Mouse (Mus musculus): ENCODE measurements around the gene Hsd3b1. TPM values are rescaled to one million over a fixed set of nuclear protein-coding genes. Genes with fewer than 3 reads are reported as not detected.
"Not testable (repeated sequence)": the region's sequence is repeated elsewhere in the genome, so short reads cannot be mapped to it uniquely, and the experiment has no call there.

The Hsd3b1 gene
- polyA plus RNA-seq, 1 experiment from 2014 or later = not detected

DNA sequence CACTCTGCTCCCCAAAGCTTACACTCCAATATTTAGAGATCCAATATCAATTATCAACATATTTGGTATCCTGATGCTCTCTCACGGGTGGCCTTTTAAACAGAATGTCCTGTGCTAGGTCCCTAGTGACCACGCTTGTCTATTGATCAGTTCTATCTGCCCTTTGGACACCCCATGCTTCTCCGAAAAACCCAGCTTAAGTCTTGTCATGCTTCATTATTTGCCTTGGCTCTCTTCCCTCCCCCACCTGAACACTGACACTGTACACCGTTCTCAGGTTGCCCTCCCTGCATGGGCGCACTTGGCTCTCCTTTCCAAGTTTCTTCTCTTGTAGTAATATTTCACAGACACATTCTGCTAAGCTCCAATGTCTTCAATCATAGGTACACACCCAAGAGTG, 9.3 kb downstream of the Hsd3b1 start:
- Histone ChIP-seq H3K9me3 (ENCODE audit: control insufficient read depth, low read depth, low read length) (no peaks in the 10 kb centered on the region), H3K4me2 (replicated peaks; ENCODE audit: low read depth, low read length) (no peak overlapping the region), H3K9ac (replicated peaks; ENCODE audit: low read depth, low read length) (no peak overlapping the region), H3K4me1 (ENCODE audit: control insufficient read depth, insufficient read depth, low read length) (no peaks in the 10 kb centered on the region), H3K4me3 (ENCODE audit: low read depth, low read length) (no peak overlapping the region), H3K27ac (ENCODE audit: low read length) (no peak overlapping the region), H3K36me3 (ENCODE audit: control insufficient read depth, insufficient read depth, low read length) (no peaks in the 10 kb centered on the region), H3K27me3 (ENCODE audit: control insufficient read depth, insufficient read depth, low read length) (no peaks in the 10 kb centered on the region)
- WGBS = 73% methylated on average over 5 of the region's 5 CpGs
- ATAC-seq (ENCODE audit: insufficient number of reproducible peaks, insufficient read depth, low FRiP score, low read depth) = no peak

DNA sequence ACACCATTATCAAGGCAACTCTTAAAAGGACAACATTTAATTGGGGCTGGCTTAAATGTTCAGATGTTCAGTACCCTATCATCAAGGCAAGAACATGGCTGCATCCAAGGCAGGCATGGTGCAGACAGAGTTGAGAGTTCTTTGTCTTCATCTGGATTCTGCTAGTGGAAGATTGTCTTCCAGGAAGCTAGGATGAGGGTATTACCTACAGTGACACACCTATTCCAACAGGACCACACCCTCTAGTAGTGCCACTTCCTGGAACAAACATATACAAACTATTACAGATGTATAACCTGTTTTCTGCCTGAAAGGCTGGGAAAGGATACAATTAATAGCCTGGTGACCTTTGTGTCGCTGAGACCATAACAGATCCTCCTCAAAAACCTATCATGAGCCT, 10.7 kb downstream of the Hsd3b1 start:
- no peak overlapping the region for H3K4me3 ChIP-seq (ENCODE audit: low read depth, low read length)
- H3K9ac ChIP-seq (replicated peaks; ENCODE audit: low read depth, low read length) = no peak overlapping the region
- H3K4me2 ChIP-seq (replicated peaks; ENCODE audit: low read depth, low read length) = no peak overlapping the region
- no peaks in the 10 kb centered on the region for H3K4me1 ChIP-seq (ENCODE audit: control insufficient read depth, insufficient read depth, low read length)
- H3K9me3 ChIP-seq (ENCODE audit: control insufficient read depth, low read depth, low read length) = no peaks in the 10 kb centered on the region
- WGBS = 85% methylated on average over 1 of the region's 1 CpGs
- H3K36me3 ChIP-seq (ENCODE audit: control insufficient read depth, insufficient read depth, low read length) = no peaks in the 10 kb centered on the region
- no peak for ATAC-seq (ENCODE audit: insufficient number of reproducible peaks, insufficient read depth, low FRiP score, low read depth)
- H3K27ac ChIP-seq (ENCODE audit: low read length) = no peak overlapping the region
- no peaks in the 10 kb centered on the region for H3K27me3 ChIP-seq (ENCODE audit: control insufficient read depth, insufficient read depth, low read length)

DNA sequence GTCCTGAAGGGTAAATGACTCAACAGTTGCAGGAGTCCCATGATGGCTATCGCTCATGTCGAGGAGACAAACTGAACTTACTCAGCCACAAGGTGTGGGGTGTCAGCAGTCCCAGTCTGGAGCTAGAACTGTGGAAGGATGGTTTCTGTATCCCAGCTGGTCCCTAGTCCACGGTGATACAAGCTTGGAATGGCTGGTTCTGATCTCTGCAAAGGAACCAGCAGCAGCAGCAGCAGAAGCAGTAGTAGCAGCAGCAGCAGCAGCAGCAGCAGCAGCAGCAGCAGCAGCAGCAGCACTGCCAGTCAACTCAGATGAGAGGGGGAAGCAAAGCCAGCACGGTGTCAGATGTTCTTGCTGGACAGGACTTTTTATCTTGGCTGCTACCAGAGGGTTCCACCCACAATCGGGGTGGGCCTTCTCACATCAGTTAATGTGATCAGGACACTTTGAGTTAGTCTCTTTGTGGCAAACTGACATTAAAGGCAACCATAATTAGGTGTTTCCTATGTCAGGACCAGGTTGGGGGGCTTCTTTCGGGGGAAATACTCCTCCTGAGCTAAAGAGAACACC, 45.4 kb downstream of the Hsd3b1 start, which contains the start of gene Hsd3b6:
TSS of gene Hsd3b6 (minus strand) at position 343 of the 570 bp plus-strand sequence.
- no peaks in the 10 kb centered on the region for H3K36me3 ChIP-seq (ENCODE audit: control insufficient read depth, insufficient read depth, low read length)
- no peaks in the 10 kb centered on the region for H3K9me3 ChIP-seq (ENCODE audit: control insufficient read depth, low read depth, low read length)
- no peak for ATAC-seq (ENCODE audit: insufficient number of reproducible peaks, insufficient read depth, low FRiP score, low read depth)
- 67% methylated on average over 6 of the region's 6 CpGs for WGBS
- no peaks in the 10 kb centered on the region for H3K27me3 ChIP-seq (ENCODE audit: control insufficient read depth, insufficient read depth, low read length)
- H3K4me3 ChIP-seq (ENCODE audit: low read depth, low read length) = no peak within 1 kb of the TSS
- H3K4me1 ChIP-seq (ENCODE audit: control insufficient read depth, insufficient read depth, low read length) = no peaks in the 10 kb centered on the region
- no peak within 1 kb of the TSS for H3K27ac ChIP-seq (ENCODE audit: low read length)
- H3K4me2 ChIP-seq (replicated peaks; ENCODE audit: low read depth, low read length) = no peak within 1 kb of the TSS
- no peak within 1 kb of the TSS for H3K9ac ChIP-seq (replicated peaks; ENCODE audit: low read depth, low read length)

DNA sequence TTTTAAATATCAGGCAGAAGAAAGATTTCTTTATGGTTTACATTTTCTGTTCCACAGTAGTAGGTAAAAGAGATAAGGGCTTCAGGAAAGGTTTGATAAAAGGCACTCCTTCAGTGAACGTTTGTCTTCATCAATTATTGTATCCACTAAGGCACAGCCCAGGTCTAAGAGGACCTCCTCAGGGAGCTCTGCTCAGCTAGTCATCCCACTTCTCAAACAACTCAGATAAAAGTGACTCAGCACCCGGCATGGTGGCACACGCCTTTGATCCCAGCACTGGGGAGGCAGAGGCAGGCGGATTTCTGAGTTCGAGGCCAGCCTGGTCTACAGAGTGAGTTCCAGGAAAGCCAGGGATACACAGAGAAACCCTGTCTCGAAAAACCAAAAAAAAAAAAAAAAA, 46.9 kb downstream of the Hsd3b1 start:
- H3K36me3 ChIP-seq (ENCODE audit: control insufficient read depth, insufficient read depth, low read length); H3K9ac ChIP-seq (replicated peaks; ENCODE audit: low read depth, low read length); H3K27me3 ChIP-seq (ENCODE audit: control insufficient read depth, insufficient read depth, low read length); H3K27ac ChIP-seq (ENCODE audit: low read length); H3K4me2 ChIP-seq (replicated peaks; ENCODE audit: low read depth, low read length); H3K4me3 ChIP-seq (ENCODE audit: low read depth, low read length); H3K9me3 ChIP-seq (ENCODE audit: control insufficient read depth, low read depth, low read length); ATAC-seq (ENCODE audit: insufficient number of reproducible peaks, insufficient read depth, low FRiP score, low read depth); H3K4me1 ChIP-seq (ENCODE audit: control insufficient read depth, insufficient read depth, low read length): not testable (repeated sequence)
- WGBS = 69% methylated on average over 5 of the region's 6 CpGs

DNA sequence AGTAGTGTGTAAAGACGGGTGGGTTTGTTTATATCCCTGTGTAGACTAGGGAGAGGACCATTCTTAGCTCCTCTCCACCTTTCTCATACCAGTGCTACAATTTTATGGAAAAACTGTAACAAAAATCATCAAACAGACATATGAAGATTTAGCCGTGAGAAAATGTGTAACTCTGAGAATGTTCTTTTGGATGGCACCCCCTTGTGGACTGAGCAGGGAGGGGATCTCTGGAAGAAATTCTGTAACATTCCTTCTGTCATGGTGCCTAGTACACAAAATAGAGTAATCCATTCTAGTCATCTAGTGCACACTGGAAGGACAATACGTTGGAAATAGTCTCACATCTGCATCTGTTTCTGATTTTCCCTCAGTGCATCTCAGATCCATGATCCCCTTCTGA, 54.6 kb downstream of the Hsd3b1 start:
- not testable (repeated sequence) for H3K4me2 ChIP-seq (replicated peaks; ENCODE audit: low read depth, low read length); H3K4me1 ChIP-seq (ENCODE audit: control insufficient read depth, insufficient read depth, low read length); H3K9me3 ChIP-seq (ENCODE audit: control insufficient read depth, low read depth, low read length); H3K4me3 ChIP-seq (ENCODE audit: low read depth, low read length); H3K27me3 ChIP-seq (ENCODE audit: control insufficient read depth, insufficient read depth, low read length); H3K9ac ChIP-seq (replicated peaks; ENCODE audit: low read depth, low read length); H3K27ac ChIP-seq (ENCODE audit: low read length); H3K36me3 ChIP-seq (ENCODE audit: control insufficient read depth, insufficient read depth, low read length); ATAC-seq (ENCODE audit: insufficient number of reproducible peaks, insufficient read depth, low FRiP score, low read depth)
- 51% methylated on average over 3 of the region's 3 CpGs for WGBS

Other genes starting within 250 kb of the Hsd3b1 start
- not detected in 2 replicates for gene Hsd3b5, start 229.5 kb downstream of the Hsd3b1 start, polyA plus RNA-seq (2014; fragmentation: Nextera tagmentation; extraction: Ambion mirVana)
- not detected in 2 replicates for gene Hsd3b2, start 135.3 kb downstream of the Hsd3b1 start, polyA plus RNA-seq (2014; fragmentation: Nextera tagmentation; extraction: Ambion mirVana)
- not detected in 2 replicates for gene Hsd3b3, start 96.7 kb downstream of the Hsd3b1 start, polyA plus RNA-seq (2014; fragmentation: Nextera tagmentation; extraction: Ambion mirVana)
- gene Hsd3b6, start 45.4 kb downstream of the Hsd3b1 start, polyA plus RNA-seq (2014; fragmentation: Nextera tagmentation; extraction: Ambion mirVana) = 0.88 and 1.8 TPM in 2 replicates
- not detected in 2 replicates for gene Hao2, start 33.4 kb upstream of the Hsd3b1 start, polyA plus RNA-seq (2014; fragmentation: Nextera tagmentation; extraction: Ambion mirVana)

Measured in stomach, embryonic 14.5 days (tissue).